Mouse (Mus musculus) frontal cortex, adult 2 months (tissue): ENCODE data around the gene Ndufs2. TPM values are rescaled to one million over a fixed set of nuclear protein-coding genes. Genes with fewer than 3 reads are reported as not detected.

ENCODE experiments used
- polyA plus RNA-seq: library from polyadenylated mRNA; depleted of rRNA; stranded (reverse); fragments of >200 nt; gene quantifications from 2 replicates; pipeline ENCODE4 v1.2.3, GENCODE M21; 2012; rRNA removed

The Ndufs2 gene
- polyA plus RNA-seq, 1 experiment = 212 TPM

Other genes with a start within 250 kb of the Ndufs2 start
- gene Fcgr4, start 232.5 kb downstream of the Ndufs2 start, polyA plus RNA-seq = 0.23 and 0.64 TPM in 2 replicates
- gene Fcgr3, start 186.5 kb downstream of the Ndufs2 start, polyA plus RNA-seq = 14.6 and 21.5 TPM in 2 replicates
- 1.4 and 3.8 TPM in 2 replicates for gene Cfap126, start 137.5 kb downstream of the Ndufs2 start, polyA plus RNA-seq
- gene Sdhc, start 100.8 kb downstream of the Ndufs2 start, polyA plus RNA-seq = 206 and 256 TPM in 2 replicates
- gene Mpz, start 100.7 kb downstream of the Ndufs2 start, polyA plus RNA-seq = 1.4 and 2.2 TPM in 2 replicates
- gene Pcp4l1, start 55.1 kb downstream of the Ndufs2 start, polyA plus RNA-seq = 514 and 520 TPM in 2 replicates
- gene Nr1i3, start 37.4 kb downstream of the Ndufs2 start, polyA plus RNA-seq = 0.10 and 0.17 TPM in 2 replicates
- 75.9 and 77.3 TPM in 2 replicates for gene Tomm40l, start 28.9 kb downstream of the Ndufs2 start, polyA plus RNA-seq
- 3.9 and 5.2 TPM in 2 replicates for gene Apoa2, start 26.3 kb downstream of the Ndufs2 start, polyA plus RNA-seq
- gene Fcer1g, start 17.0 kb downstream of the Ndufs2 start, polyA plus RNA-seq = 37.1 and 40.6 TPM in 2 replicates
- 10.2 and 10.9 TPM in 2 replicates for gene Adamts4, start 967 bp downstream of the Ndufs2 start, polyA plus RNA-seq
- gene B4galt3, start 18.9 kb upstream of the Ndufs2 start, polyA plus RNA-seq = 65.2 and 73.7 TPM in 2 replicates
- 69.4 and 83.5 TPM in 2 replicates for gene Ppox, start 29.8 kb upstream of the Ndufs2 start, polyA plus RNA-seq
- gene Usp21, start 36.6 kb upstream of the Ndufs2 start, polyA plus RNA-seq = 73.0 and 83.2 TPM in 2 replicates
- gene Ufc1, start 43.6 kb upstream of the Ndufs2 start, polyA plus RNA-seq = 90.5 and 94.3 TPM in 2 replicates
- 54.6 and 58.1 TPM in 2 replicates for gene Dedd, start 77.8 kb upstream of the Ndufs2 start, polyA plus RNA-seq
- 68.2 and 71.3 TPM in 2 replicates for gene Nit1, start 94.3 kb upstream of the Ndufs2 start, polyA plus RNA-seq
- gene Pfdn2, start 94.3 kb upstream of the Ndufs2 start, polyA plus RNA-seq = 137 and 151 TPM in 2 replicates
- gene Klhdc9, start 109.4 kb upstream of the Ndufs2 start, polyA plus RNA-seq = 7.9 and 9.0 TPM in 2 replicates
- 2.6 and 3.1 TPM in 2 replicates for gene Nectin4, start 118.7 kb upstream of the Ndufs2 start, polyA plus RNA-seq
- 1.4 and 1.8 TPM in 2 replicates for gene Arhgap30, start 137.6 kb upstream of the Ndufs2 start, polyA plus RNA-seq
- 105 and 119 TPM in 2 replicates for gene Usf1, start 159.9 kb upstream of the Ndufs2 start, polyA plus RNA-seq
- gene Tstd1, start 167.5 kb upstream of the Ndufs2 start, polyA plus RNA-seq = 4.1 and 5.0 TPM in 2 replicates
- 8.6 and 9.5 TPM in 2 replicates for gene F11r, start 186.1 kb upstream of the Ndufs2 start, polyA plus RNA-seq